Mouse (Mus musculus): ENCODE measurements at regions not wholly inside any gene's neighbourhood (a gene's known extent, or its start where the extent isn't known, plus 50 kb on each side); places are given as distances from the start of the nearest gene placed in this dataset.

DNA sequence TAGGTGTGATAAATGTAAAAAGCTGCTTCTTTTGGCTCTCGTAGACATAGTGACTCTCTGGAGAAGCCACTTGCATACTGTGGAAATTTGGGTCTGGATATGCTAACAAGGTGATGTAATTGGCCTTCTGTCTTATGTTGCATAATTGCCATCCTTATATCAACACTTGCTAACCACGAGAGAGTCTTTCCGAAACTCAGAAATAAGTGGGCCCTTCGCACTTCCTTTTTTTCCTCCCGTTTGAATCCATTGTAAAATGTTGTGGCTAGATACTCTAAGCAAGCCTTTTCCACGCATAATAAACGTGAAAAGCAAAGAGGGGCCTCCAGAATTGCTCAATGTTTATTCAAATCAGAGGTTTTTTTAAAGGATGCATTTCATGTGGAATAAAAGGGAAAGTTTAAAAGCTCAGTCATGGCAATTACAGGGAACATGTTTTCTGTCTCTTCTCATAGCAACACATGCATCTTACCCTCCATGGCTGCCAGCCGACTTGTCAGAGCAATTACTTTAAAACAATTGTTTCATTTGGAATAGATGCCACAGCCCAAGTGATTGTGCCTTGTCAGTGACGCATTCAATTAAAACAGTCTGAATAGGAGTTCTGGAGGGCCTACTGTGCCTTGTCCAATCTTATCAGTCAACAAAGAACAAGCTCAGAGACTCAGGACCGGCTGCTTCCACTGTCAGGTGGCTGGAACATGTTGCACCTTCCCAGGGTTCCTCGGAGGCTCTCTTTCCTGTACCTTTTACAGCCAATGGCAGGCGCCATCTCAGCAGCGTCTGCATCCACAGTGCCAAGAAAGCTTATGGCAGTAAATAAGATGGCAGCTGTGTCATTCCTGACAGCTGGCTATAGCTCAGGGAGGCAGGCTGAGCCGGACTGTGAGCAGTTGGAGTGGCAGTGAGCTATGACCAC is 680.7 kb downstream of the Stpg2 start:
- DNase-seq (ENCODE audit: inconsistent age in 2 of 2, low spot score in 1 of 2): no peak

DNA sequence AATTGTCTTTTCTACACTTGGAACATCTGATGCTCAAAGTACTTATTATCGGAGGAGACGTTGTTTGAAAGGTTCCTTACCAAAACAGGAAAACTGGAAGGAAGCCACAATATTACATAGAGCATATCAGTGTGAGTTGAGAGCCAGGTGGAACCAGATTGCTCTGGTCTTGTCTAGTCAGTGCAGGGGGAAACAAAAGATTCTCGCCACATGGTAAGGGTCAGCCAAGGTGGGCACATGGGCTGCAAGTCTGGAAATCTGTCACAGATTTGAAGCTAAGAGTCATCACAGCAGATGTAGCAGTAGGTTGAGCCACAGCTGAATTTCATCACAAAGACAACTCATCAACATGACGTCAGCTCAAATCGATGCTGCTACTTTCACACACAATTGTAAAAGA is 681.8 kb downstream of the Stpg2 start:
- DNase-seq (ENCODE audit: inconsistent age in 2 of 2, low spot score in 1 of 2): no peak

GRCm38 (mm10) chr3:139888537-139888936 is 683.0 kb downstream of the Stpg2 start:
- no peak for DNase-seq (ENCODE audit: inconsistent age in 2 of 2, low spot score in 1 of 2)

GRCm38 (mm10) chr3:139890186-139890585 is 684.7 kb downstream of the Stpg2 start:
- no peak for DNase-seq (ENCODE audit: inconsistent age in 2 of 2, low spot score in 1 of 2)

DNA sequence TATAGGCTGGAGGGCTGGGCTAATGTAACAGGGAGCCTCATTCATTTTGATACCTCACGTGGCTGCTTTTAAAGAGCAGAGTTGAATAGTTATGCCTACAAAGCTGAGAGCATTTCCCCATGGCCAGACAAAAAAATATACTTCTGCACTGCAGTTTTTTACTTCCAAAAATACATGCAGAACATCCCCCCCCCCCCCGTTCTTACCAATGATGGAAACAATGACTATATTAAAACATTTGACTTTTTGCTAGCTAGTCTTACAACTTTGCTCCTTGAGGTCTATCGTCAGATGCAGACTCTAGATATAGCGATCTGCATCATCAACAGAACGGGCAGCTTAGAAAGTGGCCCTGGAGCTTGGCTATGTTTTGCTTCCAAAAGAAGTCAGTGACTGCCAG is 692.4 kb downstream of the Stpg2 start:
- DNase-seq (ENCODE audit: inconsistent age in 2 of 2, low spot score in 1 of 2): no peak

DNA sequence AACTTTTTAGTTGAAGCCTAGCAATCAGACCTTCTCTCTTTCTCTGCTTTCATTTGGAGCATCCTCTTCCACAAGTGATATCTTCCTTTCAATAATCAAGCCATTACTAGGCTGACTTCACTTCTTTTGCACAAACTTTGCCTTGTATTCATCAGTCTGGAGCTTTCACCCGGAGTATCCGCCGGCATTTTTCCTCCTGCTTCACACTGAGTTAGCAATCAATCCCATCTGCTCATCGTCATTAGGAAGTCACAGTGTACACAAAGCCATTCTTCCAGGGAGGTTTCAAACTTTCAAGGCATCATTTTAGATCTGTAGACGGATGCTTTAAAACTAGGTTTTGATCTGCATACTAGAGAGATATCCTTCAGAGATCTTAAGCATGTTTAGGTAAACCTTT is 693.7 kb downstream of the Stpg2 start:
- DNase-seq (ENCODE audit: inconsistent age in 2 of 2, low spot score in 1 of 2): no peak

DNA sequence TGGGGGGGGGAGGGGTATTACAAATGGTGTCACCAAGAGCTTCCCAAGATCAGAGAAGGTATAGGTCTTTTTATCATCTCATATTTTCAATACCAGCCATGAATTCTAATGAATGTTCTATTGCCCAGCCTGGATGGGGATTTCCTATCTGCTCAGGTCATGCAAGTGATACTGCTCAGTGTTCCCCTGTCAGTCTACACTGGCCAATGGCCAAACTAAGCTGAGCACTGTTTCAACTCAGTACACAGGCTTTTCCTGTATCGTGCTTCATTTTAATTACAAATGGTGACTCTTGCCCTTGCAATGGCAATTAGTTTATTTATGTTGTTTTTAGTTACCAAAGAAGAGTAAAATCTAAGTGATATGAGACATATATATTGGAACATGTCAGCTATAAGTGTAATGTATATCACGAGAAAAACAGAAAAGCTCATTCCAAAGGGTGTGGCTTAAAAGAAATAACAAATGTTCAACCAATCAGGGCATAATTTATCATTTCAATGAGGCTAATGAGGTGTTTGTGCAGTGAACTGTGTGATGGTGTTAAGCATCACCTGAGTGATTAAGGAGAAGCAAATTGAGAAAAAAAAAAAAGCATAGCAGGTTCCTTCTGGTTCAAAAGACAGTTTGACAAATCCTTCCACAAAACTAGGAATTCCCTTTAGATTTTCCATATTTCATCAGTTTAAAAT is 708.3 kb downstream of the Stpg2 start:
- DNase-seq (ENCODE audit: inconsistent age in 2 of 2, low spot score in 1 of 2): no peak

DNA sequence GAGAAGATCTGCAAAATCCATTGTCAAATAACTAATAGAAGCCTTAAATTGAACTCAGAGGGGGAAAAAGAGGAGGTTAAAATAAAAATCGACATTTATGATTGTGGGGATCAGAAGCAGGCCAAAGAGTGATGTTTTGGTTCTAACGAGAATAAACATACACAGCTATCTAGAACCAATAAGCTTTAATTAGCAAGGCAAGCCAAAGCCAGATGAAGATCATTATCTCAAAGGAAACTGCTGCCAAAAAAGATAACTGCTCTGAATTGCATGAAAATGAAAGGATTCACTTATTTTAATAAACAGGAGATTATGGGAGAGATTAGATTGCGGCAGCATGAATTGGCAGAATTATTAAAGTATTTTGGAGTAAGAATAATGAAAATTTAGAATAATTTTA is 716.8 kb downstream of the Stpg2 start:
- DNase-seq (ENCODE audit: inconsistent age in 2 of 2, low spot score in 1 of 2): no peak

DNA sequence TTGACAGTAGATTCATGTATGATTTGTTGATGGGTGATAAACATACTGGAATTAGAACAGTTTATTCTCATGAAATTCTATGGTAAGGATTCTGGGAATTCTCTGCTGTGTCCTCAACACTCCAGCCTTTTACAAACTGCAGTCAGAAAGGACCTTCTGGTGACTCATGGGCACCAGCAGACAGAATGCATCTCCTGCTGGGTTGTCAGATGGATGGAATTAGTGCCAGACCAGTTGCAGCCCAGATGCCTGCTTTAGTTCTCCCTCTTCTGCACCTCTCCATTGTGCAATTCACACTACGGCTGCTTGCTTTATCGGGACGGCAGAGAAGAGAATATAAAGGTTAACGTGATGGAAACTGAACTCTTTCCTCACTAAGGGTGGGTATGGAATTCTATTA is 727.5 kb downstream of the Stpg2 start:
- DNase-seq (ENCODE audit: inconsistent age in 2 of 2, low spot score in 1 of 2): no peak

DNA sequence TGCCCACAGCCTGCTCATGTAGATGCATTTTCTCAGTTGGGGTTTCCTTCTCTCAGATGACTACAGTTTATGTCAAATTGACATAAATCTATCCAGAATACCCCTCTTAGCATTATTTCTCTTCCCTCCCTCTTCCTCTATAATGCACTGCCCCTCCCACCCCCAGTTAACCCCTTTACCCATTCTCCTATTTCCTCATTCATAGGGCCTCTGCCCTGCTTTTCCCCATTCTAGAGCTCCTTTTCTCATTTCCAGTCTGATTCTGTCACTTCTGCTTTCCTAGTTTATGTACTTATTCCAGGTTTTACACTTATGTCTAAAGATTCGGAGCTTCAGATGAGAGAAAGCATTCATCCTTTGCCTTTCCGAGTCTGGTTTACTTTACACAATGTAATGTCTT is 740.7 kb downstream of the Stpg2 start:
- DNase-seq (ENCODE audit: inconsistent age in 2 of 2, low spot score in 1 of 2): no peak

DNA sequence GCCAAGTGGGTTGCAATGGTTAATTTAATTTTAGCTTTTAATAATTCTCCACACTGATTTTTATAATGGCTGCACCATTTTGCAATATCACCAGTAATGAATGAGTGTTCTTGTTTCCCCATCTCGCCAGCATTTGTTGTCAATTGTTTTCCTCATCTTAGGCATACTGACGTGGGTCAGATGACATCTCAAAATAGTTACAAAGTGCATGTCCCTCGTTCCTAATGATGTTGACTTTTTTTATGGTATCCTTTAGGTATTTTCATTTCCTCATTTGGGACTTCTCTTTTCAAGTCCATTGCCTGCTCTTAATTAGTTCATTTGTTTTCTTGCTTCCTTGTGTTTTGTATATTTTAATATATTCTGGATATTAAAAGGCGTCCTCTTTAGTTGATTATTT is 741.8 kb downstream of the Stpg2 start:
- no peak for DNase-seq (ENCODE audit: inconsistent age in 2 of 2, low spot score in 1 of 2)

DNA sequence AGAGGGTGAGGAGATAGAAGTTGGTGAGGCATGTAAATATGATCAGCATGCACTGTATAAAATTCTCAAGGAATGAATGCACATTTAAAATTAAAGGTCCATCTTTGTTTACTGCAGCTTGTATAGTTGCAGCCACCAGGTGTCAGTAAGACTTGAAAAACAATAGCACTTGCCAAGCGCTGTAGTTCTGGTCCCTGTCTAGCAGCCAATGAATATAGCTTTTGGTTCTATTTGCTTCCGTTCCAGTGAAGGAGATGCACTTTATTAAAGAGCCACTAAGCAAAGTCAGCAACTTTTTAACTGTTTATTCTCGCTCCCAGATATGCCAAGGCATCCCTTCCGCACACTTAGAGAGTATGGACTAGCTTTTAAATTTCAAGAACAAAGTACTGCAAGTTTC is 743.6 kb downstream of the Stpg2 start:
- DNase-seq (ENCODE audit: inconsistent age in 2 of 2, low spot score in 1 of 2): peak in 1 of 2 experiments; percentile 37

GRCm38 (mm10) chr3:139950016-139950705 is 744.7 kb downstream of the Stpg2 start:
- no peak for DNase-seq (ENCODE audit: inconsistent age in 2 of 2, low spot score in 1 of 2)

- no peak for DNase-seq (ENCODE audit: inconsistent age in 2 of 2, low spot score in 1 of 2)
Measured at GRCm38 (mm10) chr3:139951516-139951915, 746.0 kb downstream of the Stpg2 start.

GRCm38 (mm10) chr3:139978172-139978571 is 772.7 kb downstream of the Stpg2 start:
- DNase-seq (ENCODE audit: inconsistent age in 2 of 2, low spot score in 1 of 2): no peak

GRCm38 (mm10) chr3:139985830-139986481 is 780.5 kb downstream of the Stpg2 start:
- no peak for DNase-seq (ENCODE audit: inconsistent age in 2 of 2, low spot score in 1 of 2)

- DNase-seq (ENCODE audit: inconsistent age in 2 of 2, low spot score in 1 of 2): no peak
Measured at GRCm38 (mm10) chr3:139988938-139989337, 783.4 kb downstream of the Stpg2 start.

- no peak for DNase-seq (ENCODE audit: inconsistent age in 2 of 2, low spot score in 1 of 2)
Measured at GRCm38 (mm10) chr3:139989380-139989779, 783.9 kb downstream of the Stpg2 start.

DNA sequence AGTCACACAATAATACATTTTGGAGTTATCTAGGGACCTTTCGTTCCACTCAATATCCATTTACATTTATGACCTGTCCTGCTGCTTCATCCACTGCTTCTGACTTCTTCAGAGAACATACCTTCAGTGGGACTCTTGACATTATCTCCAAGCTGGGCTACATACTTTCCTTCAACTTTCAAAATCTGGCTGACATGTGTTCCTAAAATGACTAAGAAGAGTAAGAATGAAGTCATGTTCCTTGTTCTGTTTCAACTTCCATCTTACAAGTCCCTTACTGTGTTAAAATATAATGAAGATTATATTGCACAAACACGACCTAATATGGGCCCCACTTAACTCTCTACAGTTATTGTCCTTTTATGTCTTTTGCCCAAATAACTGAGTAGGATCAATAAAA is 807.0 kb downstream of the Stpg2 start:
- no peak for DNase-seq (ENCODE audit: inconsistent age in 2 of 2, low spot score in 1 of 2)

DNA sequence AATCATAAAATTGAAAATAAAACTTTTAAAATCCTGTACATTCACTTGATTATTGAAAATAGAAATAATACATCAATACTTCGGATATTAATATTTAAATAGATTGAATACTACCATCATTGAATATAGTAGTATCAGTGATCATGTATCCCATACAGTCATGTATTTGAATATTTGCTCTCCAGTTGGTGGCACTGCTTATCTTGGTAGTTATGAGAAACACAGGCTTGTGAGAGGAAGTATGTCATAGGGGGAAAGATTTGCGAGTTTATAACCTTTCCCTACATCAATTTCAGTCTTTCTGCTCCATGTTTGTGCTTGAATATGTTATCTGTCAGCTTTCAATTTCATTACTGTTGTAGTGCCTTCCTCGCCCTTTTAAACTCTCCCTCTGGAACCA is 828.6 kb downstream of the Stpg2 start:
- no peak for DNase-seq (ENCODE audit: inconsistent age in 2 of 2, low spot score in 1 of 2)

DNA sequence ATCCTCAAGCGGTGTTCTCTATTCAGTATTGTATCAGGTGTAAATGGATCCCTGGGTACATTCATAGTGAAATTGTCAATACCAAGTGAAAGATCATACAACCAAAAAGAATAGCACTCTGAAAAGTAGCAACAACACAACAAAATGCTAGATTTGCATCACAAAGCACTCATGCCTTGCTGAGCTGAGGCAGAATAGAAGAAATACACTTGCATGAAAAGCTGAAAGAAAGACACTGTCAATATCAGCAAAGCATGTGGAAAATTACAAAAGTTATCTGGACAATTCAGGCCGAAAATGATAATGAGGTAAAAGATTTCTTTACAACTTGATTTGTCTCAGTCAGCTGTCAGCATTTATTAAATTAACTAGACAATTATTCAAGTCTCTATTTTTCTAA is 829.6 kb downstream of the Stpg2 start:
- no peak for DNase-seq (ENCODE audit: inconsistent age in 2 of 2, low spot score in 1 of 2)
